Mouse (Mus musculus) T-helper 1 cell (primary cell): Measurements from ENCODE around the gene Gpr31b.
"Not testable (repeated sequence)": the region's sequence is repeated elsewhere in the genome, so short reads cannot be mapped to it uniquely, and the experiment has no call there.

ENCODE experiments used
- in situ Hi-C: fragments of 300-600 bp; cut with MboI, MseI; formaldehyde crosslinking; loops from one replicate; pipeline ENCODE4 v1.15.1; 2025; ENCODE audit warnings: high pct_unique_total_duplicates

Gpr31b gene

GRCm38 (mm10) chr17:13052124-13052813 is at the start of gene Gpr31b:
Gene Gpr31b, minus strand, starts transcription at chr17:13052296.
- in situ Hi-C loops: not testable (repeated sequence)

GRCm38 (mm10) chr17:13092960-13093359 is 40.9 kb upstream of the Gpr31b start:
- in situ Hi-C loops: not testable (repeated sequence)

- in situ Hi-C loops: not testable (repeated sequence)
Measured at GRCm38 (mm10) chr17:13092100-13092764, 40.1 kb upstream of the Gpr31b start.

GRCm38 (mm10) chr17:13091510-13091909 is 39.4 kb upstream of the Gpr31b start:
- in situ Hi-C loops: not testable (repeated sequence)

- in situ Hi-C loops: not testable (repeated sequence)
Measured at GRCm38 (mm10) chr17:13069227-13069626, 17.1 kb upstream of the Gpr31b start.

- in situ Hi-C loops: not testable (repeated sequence)
Measured at GRCm38 (mm10) chr17:13067864-13068385, 15.8 kb upstream of the Gpr31b start.

- in situ Hi-C loops: loop anchor here (5.0 kb wide), 1 partner anchor 294 kb away; no protein-coding TSS in a partner anchor
Measured at GRCm38 (mm10) chr17:13062882-13063281, 10.8 kb upstream of the Gpr31b start.

- in situ Hi-C loops: loop anchor here (5.0 kb wide), 1 partner anchor 296 kb away; no protein-coding TSS in a partner anchor
Measured at GRCm38 (mm10) chr17:13060804-13061203, 8.7 kb upstream of the Gpr31b start, which contains the start of gene Tcp10b. Gene Tcp10b, plus strand, starts transcription at chr17:13061104.

- in situ Hi-C loops: not testable (repeated sequence)
Measured at GRCm38 (mm10) chr17:13043846-13044673, 8.0 kb downstream of the Gpr31b start.

- in situ Hi-C loops: loop anchor here (5.0 to 10.0 kb wide), 2 partner anchors 138 to 296 kb away; no protein-coding TSS in a partner anchor
Measured at GRCm38 (mm10) chr17:13036627-13037192, 15.4 kb downstream of the Gpr31b start.

GRCm38 (mm10) chr17:13013316-13013715 is 38.8 kb downstream of the Gpr31b start:
- in situ Hi-C loops: no loop called here

GRCm38 (mm10) chr17:13009887-13010286 is 42.2 kb downstream of the Gpr31b start:
- in situ Hi-C loops: no loop called here

- in situ Hi-C loops: no loop called here
Measured at GRCm38 (mm10) chr17:13008528-13008927, 43.6 kb downstream of the Gpr31b start.

- in situ Hi-C loops: no loop called here
Measured at GRCm38 (mm10) chr17:13007730-13008425, 44.2 kb downstream of the Gpr31b start.

GRCm38 (mm10) chr17:13006984-13007383 is 45.1 kb downstream of the Gpr31b start:
- in situ Hi-C loops: no loop called here

- in situ Hi-C loops: not testable (repeated sequence)
Measured at GRCm38 (mm10) chr17:13006546-13006945, 45.5 kb downstream of the Gpr31b start, which contains the start of gene Sod2. Gene Sod2, plus strand, starts transcription at chr17:13006846.

GRCm38 (mm10) chr17:13004436-13004835 is 47.7 kb downstream of the Gpr31b start:
- in situ Hi-C loops: not testable (repeated sequence)

- in situ Hi-C loops: not testable (repeated sequence)
Measured at GRCm38 (mm10) chr17:13002243-13002642, 49.9 kb downstream of the Gpr31b start.
